Mouse (Mus musculus) erythroblast, embryonic 14.5 days (primary cell): ENCODE measurements around the gene Tnr.

Experiments
- GATA1 ChIP-seq: IDR thresholded peaks from 2 replicates; pipeline ENCODE4 v1.6.1; 2012; ENCODE audit warnings: low read length, inconsistent platforms, mixed read lengths
- TAL1 ChIP-seq: IDR thresholded peaks from 3 replicates; pipeline ENCODE4 v1.6.1; 2012; ENCODE audit warnings: low read length, inconsistent platforms, mixed read lengths

DNA sequence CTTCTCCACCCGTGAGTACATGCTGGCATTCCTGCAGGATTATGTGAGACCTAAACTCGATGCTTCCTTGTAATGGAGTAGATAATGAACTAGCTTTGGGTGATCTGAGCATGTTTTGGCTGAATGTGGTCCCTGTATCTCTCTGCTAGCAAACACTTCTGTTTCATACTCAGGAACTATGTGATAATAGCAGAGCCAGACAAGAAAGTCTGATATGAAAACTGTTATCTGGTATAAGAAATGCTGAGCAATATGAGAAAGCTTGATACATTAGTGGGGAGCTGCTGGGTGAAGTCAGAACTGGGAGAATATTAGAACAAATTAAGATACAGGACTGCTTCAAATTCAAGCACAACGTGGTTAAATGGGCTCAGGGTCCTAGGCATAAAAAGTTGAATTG lies 371.5 kb downstream of the Tnr start:
- TF ChIP-seq TAL1 = no peak
- TF ChIP-seq GATA1 = no peak
